Mouse (Mus musculus) E14TG2a.4 (cell line): ENCODE measurements at regions not wholly inside any gene's neighbourhood (a gene's known extent, or its start where the extent isn't known, plus 50 kb on each side); places are given as distances from the start of the nearest gene placed in this dataset.

Experiments used
- CTCF ChIP-seq: conservative IDR thresholded peaks from 2 replicates; pipeline ENCODE4 v1.5.1; 2014; ENCODE audit warnings: low read length
- POU5F1 ChIP-seq: IDR thresholded peaks from 2 replicates; pipeline ENCODE4 v1.6.1; 2014; ENCODE audit warnings: low read length, borderline replicate concordance

DNA sequence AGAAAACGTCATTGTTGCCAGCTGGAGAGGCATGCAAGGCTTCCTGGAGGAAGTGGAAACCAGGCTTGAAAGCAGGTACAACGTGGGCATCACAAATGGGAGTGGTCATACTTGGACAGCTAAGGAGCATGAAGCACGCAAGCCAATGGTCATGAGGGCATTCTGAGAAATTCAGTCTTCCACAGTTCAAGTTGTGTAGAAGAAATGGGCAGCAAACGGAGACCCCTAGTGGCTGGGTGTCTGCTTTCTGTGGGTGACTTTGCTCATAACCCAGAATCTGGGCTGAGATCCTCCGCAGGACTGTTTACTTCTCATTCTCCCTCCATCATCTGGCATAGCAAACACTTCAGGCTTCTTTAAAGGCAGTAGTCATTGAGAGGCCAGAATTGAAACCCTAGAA lies 655.7 kb upstream of the Cdh11 start:
- TF ChIP-seq CTCF = no peak
- TF ChIP-seq POU5F1 = no peak
